Mouse (Mus musculus) gastrocnemius, postnatal 25 days (tissue): ENCODE results near the gene Twist2. TPM values are rescaled to one million over a fixed set of nuclear protein-coding genes. Genes with fewer than 3 reads are reported as not detected.

Experiments
- DNase-seq: peaks from one replicate; pipeline ENCODE4 v3.0.0; 2022
- total RNA-seq, 2 experiments: library from RNA; stranded (reverse); gene quantifications; 1 replicate in 1 of 2; 2 replicates in 1 of 2; pipeline ENCODE4 v1.2.3; 2021

The Twist2 gene
- total RNA-seq, 2 experiments from 2014 or later: 1.5 to 1.9 TPM

- peak; percentile 52 for DNase-seq
Measured at GRCm38 (mm10) chr1:91874633-91875032, 73.4 kb downstream of the Twist2 start.

- DNase-seq: no peak
Measured at GRCm38 (mm10) chr1:91875042-91875720, 73.9 kb downstream of the Twist2 start.

- peak; percentile 36 for DNase-seq
Measured at GRCm38 (mm10) chr1:91878696-91879095, 77.4 kb downstream of the Twist2 start.

- no peak for DNase-seq
Measured at GRCm38 (mm10) chr1:91880156-91880555, 78.9 kb downstream of the Twist2 start.

- DNase-seq: no peak
Measured at GRCm38 (mm10) chr1:91880899-91881298, 79.6 kb downstream of the Twist2 start.

- no peak for DNase-seq
Measured at GRCm38 (mm10) chr1:91883115-91883514, 81.9 kb downstream of the Twist2 start.

GRCm38 (mm10) chr1:91893598-91893997 lies 92.3 kb downstream of the Twist2 start:
- DNase-seq: no peak

GRCm38 (mm10) chr1:91894286-91894685 lies 93.0 kb downstream of the Twist2 start:
- DNase-seq: no peak

GRCm38 (mm10) chr1:91897078-91897477 lies 95.8 kb downstream of the Twist2 start:
- no peak for DNase-seq
